Mouse (Mus musculus): ENCODE results near the gene Ccdc157. TPM values are rescaled to one million over a fixed set of nuclear protein-coding genes. Genes with fewer than 3 reads are reported as not detected.

Gene Ccdc157
- total RNA-seq (2021) = 10 to 100 TPM; 13.8 to 15.5 TPM

DNA sequence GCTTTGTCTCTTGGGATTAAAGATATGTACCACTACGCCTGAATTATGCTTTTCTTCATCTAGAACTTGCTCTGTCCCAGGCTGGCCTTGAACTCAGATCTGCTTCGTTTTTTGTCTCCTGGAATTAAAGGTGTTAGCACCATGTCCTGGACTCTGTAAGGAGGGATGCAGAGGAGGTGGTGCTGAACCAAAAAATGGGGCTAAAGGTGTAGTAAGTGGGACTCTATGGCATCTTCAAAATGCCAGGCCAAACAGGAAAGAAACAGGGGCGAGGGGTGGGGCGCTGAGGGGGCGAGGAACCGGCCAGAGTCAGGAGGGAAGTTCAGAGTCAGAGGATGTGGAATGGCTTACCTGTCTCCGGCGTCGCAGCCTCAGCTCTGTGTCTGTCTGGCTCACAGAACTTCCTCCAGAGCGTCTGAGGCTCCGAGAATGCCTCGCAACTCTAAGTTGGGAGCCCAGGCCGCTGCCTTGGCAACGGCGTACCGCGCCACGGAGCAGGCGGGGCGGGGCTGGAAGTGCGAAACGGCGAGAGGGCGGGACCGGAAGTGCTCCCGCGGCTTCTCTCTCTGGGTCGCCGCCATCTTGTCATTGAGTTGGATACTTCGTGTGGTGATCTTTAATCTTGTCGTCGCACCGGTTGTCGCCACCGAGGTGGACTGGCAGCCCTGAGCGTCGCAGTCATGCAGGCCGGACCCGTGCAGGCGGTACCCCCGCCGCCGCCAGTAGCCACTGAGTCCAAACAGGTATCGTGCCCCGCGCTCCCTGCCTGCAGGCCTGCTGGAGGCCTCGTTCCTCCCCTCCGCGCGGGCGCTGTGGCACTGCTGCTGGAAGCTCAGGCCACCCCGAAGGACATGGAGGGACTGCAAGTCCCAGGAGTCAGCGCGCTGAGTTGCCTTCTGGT, at the start of gene Ccdc157, which contains the start of gene Sf3a1:
Ccdc157 (minus strand) TSS at position 486 of the 901 bp plus-strand sequence.
Sf3a1 (plus strand) TSS at position 543 of the 901 bp plus-strand sequence.
- DNase-seq (ENCODE audit: extremely low spot score in 1 of 2, low spot score in 2 of 2) = peak; percentile 90 to 97
- intact Hi-C loops (cut with DNase I) = loop anchor here (2.0 kb wide), 2 partner anchors 25 to 59 kb away; partner anchors contain the start of genes Castor1 and Rnf215

DNA sequence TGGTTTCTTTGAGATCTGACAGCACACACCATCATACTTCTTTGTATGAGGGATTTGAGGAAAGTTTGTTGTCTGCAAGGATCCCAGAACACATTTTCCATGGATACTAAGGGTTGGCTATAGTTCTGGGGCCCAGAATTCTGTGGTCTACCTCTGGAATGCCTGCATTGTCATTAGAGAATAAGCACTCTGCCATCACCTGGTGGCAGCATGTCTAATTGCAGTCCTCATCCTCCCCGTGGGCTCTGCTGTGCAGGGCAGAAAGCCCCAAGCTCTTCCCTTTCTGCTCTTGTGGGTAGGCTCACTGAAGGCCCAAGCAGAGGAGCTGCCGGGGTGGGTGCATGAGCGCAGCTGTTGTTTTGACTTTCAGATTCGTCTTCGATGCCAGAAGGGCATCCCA, 49.5 kb upstream of the Ccdc157 start:
- intact Hi-C loops (cut with DNase I) = no loop called here
- DNase-seq (ENCODE audit: extremely low spot score in 1 of 2, low spot score in 2 of 2) = no peak

DNA sequence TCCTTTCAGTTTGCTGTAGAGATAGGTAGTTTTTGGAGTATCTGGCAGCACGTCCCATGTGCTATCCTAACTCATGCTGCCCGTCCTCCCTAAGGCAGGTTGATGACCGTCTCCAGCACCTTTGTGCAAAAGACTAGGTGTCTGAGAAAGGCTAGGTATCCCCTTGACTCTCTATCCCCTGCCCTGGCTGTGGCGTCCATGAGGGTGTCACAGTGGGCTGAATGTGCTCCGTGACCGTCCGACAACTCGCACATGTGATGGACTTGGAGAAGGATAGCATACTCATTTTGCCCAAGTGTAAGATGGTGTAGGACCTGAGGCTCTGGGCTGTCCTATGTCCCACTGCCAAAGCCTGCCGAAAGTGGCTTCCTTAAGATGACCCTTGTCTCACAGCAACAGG, 47.6 kb upstream of the Ccdc157 start:
- intact Hi-C loops (cut with DNase I) = no loop called here
- DNase-seq (ENCODE audit: extremely low spot score in 1 of 2, low spot score in 2 of 2) = no peak

DNA sequence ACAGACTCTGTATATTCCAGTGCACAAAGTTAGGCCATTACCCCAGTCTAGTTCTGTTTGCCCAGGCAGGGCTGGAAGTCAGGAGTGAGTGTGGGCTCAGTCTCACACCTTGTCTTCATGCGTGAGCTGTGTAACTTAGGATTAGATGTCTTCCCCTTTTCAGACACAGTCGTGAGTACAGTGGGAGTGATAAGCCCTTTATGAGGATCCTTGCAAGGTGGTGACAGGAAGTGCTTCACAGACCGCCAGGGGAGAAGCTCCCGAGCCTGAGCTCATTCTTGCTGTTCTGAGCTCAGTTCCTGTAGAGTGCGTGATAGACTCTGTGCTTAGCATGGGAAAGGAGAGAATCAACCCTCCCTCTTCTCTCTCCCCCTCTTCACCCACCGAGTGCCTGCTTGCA, 46.5 kb upstream of the Ccdc157 start:
- intact Hi-C loops (cut with DNase I) = no loop called here
- DNase-seq (ENCODE audit: extremely low spot score in 1 of 2, low spot score in 2 of 2) = no peak

DNA sequence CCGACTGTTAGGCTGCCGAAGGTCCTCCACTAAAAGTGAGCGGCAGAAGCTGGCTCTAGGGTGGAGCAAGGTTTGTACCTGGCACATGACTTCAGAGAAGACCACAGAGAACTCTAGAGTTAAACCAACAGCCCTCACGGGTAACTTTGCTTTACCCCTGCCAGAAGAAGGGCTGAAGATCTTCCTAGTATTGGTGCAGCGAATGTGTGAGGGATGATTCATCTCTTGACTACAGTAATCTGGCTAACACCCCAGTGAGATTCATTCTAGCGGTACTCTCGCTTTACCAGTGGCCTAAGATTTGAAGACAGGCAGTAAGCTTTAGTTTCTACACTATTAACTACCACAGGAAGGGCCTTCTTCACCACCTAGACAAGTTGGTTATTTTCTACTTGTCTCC, 45.9 kb upstream of the Ccdc157 start:
- no peak for DNase-seq (ENCODE audit: extremely low spot score in 1 of 2, low spot score in 2 of 2)
- intact Hi-C loops (cut with DNase I) = no loop called here

DNA sequence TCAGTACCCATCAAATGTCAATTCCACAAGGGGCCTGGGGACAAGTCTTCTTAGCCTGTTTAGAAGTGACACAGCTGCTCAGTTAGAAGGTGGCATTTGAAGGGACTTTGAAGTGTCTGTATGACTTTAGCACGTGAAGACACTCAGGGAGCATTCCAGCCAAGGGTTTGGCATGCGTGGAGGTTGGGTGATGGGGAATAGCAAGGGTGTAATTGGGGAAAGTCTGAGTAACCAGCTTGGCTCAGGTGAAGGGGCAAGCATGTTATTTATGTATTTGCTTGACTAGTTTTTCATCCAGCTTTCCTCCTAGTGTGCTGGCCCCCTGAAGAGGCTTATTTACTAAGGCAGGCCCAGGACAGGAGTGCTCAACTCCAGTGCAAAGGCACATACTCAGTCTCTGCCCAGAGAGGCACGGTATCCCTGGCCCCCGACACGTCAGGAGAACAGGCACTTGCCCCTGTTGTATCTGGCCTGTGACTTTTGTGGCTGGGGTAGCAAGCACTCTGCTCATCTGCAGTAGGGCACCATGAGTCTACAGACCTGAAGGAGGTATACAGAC, 45.1 kb upstream of the Ccdc157 start:
- intact Hi-C loops (cut with DNase I) = no loop called here
- DNase-seq (ENCODE audit: extremely low spot score in 1 of 2, low spot score in 2 of 2) = no peak

DNA sequence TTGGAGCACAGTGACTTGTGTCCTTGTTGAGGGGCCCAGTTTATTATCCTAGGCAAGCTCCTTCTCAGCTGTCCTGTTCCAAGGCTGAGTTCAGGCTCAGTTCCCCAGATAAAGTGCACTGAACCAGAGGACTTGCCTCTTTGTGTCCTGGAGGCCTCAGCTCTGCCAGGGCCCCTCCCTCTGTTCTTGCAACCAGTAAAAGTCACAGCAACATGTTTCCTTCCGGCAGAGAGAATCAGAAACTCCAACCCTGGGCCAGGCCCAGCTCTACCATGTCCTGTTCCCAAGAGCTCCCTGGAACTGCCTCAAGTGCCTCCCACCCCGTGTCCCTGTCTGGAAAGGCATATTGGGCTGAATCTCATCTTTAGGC, 43.6 kb upstream of the Ccdc157 start:
- peak in 1 of 2 experiments; percentile 65 for DNase-seq (ENCODE audit: extremely low spot score in 1 of 2, low spot score in 2 of 2)
- intact Hi-C loops (cut with DNase I) = no loop called here

DNA sequence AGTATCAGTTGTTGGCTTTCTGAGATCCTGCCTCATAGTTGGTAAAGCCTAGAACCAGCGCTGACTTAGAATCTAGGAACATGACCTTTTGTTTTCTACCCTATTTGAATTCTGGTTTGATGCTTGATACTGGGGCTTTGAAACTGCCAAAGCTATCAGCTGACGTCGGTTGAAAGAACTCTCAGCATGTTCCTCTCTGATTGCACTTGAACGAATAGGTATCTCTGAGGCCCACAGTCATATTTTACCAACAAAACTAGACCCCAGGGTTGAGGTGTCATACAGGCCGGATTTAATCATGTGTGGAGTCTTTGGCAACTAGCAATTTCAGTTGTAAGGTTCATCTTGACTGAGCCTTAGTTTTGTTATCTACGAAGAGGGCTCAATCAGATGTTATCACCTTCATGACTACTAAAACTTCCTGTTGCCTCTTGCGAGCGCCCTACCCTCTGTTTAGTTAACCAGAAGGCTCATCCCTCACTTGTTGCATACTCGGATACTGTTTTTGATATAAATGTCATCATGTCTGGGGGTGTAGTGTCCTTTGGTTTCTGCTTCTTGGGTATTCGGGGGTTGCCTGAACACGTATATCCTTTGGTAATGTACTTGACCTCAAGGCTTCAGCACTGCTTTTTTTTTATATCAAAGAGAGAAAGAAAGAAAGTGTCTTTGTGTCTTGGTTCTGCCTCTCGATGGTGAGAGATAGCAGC, 43.1 kb upstream of the Ccdc157 start:
- DNase-seq (ENCODE audit: extremely low spot score in 1 of 2, low spot score in 2 of 2) = no peak
- intact Hi-C loops (cut with DNase I) = no loop called here

DNA sequence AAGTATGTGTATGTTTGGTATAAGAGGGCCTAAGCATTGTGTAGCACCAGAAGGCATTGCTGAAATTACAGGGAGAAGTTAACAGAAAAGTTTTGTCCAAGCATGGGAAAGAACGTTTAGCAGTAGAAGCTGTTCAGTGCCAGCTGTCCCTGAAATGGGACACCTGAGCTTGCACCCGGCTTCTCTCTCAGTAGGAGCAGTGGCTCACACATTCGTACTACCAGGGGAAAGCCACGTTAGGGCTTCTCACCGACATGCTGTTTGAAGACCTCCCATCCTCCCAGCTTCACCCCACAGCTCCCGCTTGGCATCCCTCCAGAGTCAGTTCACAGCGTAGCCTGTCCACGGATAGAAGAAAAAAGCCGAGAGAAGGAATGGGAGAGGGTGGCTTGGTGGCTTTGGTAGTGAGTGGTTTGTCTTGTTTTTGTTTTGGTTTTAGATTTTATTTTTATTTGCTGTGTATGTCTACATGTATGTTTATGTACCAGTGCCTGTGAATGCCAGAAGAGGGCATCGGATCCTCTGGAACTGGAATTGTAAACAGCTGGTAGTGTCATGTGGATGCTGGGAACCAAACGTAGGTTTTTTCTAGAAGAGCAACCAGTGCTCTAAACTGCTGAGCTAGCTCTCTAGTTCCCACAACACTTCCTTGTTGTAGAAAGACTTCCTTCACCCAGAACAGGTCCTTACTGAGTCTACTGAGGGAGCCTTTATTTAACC, 42.0 kb upstream of the Ccdc157 start:
- no peak for DNase-seq (ENCODE audit: extremely low spot score in 1 of 2, low spot score in 2 of 2)
- intact Hi-C loops (cut with DNase I) = no loop called here

DNA sequence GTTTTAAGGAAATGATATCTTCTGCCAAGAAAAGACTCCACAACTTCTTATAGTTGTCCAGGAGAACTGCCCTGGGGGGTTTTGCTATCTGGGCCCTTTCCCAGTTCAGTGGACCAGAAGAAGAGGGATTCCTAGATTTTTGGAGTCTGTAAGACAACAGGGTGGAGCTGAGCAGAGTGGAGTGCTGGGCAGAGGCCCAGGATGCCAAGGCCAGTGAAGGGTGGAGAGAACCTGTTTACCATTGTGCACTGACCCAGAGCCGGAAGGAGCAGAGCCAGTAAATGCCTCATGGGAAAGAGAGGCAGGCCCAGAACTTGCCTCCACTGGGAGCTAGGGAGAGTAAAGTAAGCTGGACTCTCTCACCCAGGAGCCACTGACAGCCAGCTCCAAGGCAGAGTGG, 37.6 kb upstream of the Ccdc157 start:
- intact Hi-C loops (cut with DNase I) = no loop called here
- DNase-seq (ENCODE audit: extremely low spot score in 1 of 2, low spot score in 2 of 2) = no peak

DNA sequence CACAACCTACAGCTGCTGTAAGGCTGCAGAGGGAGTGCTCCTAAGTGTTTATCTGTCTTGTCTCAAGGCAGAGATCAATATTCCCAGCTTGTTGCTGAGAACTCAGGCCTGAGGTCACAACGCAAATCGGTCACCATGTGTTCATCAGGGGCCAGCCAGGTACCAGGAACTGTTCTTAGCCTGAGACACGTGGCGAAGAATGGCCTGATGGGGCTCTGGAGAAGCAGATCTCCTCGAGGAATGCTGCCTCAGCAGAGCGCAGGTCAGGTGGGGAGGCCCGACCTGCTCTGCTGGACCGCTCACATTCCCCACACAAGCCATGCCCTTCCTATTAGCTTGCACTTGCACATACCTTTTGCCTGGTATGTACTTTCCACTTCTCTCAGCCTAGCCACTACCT, 36.5 kb upstream of the Ccdc157 start:
- DNase-seq (ENCODE audit: extremely low spot score in 1 of 2, low spot score in 2 of 2) = no peak
- intact Hi-C loops (cut with DNase I) = no loop called here

DNA sequence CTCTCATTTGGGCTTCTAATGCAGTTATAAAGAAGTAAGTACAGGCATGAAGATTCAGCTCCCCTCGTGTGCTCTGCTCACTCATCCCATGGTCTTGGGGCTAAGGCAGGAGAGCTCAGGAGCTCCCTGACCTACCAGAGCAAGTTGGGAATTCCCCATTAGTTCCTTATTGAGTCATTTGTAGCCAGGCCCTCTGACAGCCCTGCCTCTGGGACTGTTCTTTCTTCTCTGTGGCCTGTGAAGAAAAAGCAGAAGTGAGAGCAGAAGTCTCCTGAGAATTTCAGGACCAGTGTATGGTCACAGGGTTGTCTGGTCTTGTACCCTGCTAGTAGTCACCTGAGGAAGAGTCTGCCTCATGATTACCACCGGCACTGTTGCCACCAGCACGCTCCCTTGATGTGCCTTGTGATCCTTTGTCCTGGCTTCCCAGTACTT, 35.5 kb upstream of the Ccdc157 start:
- intact Hi-C loops (cut with DNase I) = no loop called here
- no peak for DNase-seq (ENCODE audit: extremely low spot score in 1 of 2, low spot score in 2 of 2)

DNA sequence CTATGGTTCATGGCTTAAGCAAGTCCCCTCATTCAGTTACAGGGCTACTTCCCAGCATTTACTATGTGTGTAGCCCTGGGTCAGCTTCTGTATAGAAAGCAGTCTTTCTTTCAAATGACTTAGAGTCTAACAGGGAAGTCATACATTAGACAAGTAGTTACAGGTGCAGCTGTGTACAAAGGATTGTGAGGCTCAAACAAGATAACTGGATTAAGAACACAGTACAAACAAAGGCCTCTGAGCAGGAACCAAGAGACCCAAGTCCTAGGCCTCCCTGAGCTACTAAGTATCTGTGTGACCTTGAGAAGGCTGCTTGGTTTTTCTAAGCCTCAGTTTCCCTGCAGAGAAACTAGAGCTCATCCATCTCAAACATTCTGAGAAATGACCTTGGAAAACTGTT, 33.3 kb upstream of the Ccdc157 start:
- intact Hi-C loops (cut with DNase I) = no loop called here
- DNase-seq (ENCODE audit: extremely low spot score in 1 of 2, low spot score in 2 of 2) = no peak

DNA sequence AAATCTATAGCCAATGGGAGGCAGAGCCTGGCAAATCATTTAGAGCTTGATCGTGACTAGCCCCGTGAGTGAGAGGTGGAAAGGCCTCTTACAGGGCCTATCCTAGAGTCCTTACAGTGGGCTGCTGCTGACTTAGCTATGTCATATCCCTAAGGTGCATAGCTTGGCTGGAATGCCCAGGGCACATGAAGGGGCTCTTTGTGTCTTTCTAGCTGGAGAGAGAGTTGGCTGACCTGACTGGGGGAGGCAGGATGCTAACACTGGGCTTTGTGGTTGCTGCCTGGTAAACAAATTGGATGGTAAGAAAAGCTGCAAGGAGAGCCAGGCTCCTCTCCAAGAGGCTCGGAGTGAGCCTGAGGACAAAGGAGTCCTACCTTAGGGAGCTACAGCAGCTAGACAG, 32.7 kb upstream of the Ccdc157 start:
- intact Hi-C loops (cut with DNase I) = no loop called here
- DNase-seq (ENCODE audit: extremely low spot score in 1 of 2, low spot score in 2 of 2) = no peak

DNA sequence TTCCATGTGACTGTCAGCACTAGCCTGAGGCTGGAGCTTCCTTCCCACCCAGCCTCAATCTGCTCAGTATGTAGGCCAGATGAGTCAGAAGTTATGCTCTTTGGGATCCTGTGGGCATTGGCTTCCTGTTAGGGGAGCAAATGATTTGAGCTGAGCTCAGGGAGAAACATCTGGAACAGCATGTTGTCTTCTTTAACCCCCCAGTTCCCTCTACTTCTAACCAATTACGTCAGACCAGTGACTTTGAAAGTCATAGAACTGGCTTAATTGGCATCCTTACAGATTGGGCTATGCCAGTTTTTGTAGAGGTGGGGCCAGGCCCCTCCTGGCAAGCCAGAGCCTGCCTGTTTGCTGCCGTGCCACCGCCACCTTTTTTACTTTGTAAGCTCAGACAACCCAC, 30.6 kb upstream of the Ccdc157 start:
- intact Hi-C loops (cut with DNase I) = no loop called here
- no peak for DNase-seq (ENCODE audit: extremely low spot score in 1 of 2, low spot score in 2 of 2)

DNA sequence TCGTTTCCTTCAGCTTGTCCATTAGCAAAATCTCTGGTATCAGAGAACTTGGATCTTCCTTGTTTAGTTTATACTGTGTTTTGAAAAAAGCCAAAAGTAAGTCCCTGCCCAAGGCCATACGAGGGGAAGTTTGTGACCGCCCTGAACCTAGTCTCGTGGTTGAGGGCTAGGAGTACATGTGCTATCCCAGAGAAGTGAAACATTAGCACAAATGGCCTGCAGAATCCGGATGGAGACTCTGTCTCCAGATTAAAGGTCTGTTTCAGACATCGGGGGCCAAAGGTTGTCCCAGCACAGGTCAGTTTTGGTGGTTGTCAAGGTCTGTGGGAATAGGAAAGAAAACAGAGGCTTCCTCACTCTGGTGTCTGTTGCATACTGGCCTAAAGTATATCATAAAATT, 29.1 kb upstream of the Ccdc157 start:
- intact Hi-C loops (cut with DNase I) = no loop called here
- DNase-seq (ENCODE audit: extremely low spot score in 1 of 2, low spot score in 2 of 2) = no peak

DNA sequence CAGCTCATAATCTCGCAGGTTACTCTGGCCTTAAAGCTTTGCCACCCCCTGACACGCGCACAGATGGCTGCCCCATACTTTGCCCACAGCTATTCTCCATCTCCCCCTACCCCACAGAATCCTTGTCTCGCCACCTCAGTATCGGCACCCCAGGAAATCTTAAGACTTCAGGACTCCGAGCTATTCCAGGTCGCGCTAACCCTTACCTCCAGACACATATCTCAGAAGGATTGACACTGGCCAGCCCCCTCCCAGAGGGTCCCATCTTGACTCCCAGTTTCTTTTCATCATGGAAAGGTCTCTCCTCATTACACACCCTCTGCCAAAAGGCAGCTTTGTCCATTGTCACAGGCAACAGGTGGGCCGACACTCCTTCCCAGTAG, 27.2 kb upstream of the Ccdc157 start:
- DNase-seq (ENCODE audit: extremely low spot score in 1 of 2, low spot score in 2 of 2) = no peak
- intact Hi-C loops (cut with DNase I) = no loop called here

DNA sequence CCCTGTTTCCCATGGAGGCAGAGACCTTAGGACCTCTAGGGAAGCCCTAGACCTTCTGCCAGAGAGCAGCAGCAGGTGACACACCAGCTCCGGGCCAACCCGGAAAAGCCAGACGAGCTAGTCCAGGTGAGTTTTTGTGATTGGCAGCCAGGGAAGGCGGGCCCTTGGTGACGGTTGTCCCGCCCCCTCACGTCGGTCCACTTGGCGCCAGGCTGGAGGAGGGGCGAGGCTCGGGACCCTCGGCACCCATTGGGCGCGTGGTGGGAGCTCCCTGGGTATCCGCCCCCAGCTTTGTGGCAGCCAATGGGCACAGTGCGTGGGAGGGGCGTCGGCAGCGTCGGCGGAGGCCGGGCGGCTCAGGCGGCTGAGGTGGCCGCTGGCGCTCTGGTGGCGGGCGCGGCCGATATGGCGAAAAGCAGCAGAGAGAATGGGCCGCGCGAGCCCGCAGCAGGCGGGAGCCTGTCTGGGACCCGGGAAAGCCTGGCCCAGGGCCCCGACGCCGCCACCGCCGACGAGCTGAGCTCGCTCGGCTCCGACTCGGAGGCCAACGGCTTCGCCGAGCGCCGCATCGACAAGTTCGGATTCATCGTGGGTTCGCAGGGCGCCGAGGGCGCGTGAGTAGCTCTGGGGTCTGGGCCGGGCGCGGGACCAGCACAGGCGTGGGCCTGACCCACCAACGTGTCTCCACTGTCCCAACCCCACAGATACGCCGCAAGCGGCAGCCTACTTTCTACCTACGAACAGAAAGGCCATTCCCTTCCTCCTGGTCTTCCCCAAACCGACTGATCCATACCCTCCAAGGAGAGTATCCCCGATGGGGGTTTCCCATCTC, 26.6 kb upstream of the Ccdc157 start, which contains the start of gene Tbc1d10a:
Tbc1d10a (plus strand) TSS at position 304 of the 832 bp plus-strand sequence.
- intact Hi-C loops (cut with DNase I) = no loop called here
- peak; percentile 97 to 100 for DNase-seq (ENCODE audit: extremely low spot score in 1 of 2, low spot score in 2 of 2)

All from left cerebral cortex, postnatal 10 days (tissue).